Mouse (Mus musculus): ENCODE data around the gene Lyst.
A peak's percentile ranks its signal among the peaks of the same experiment; 100 is the strongest.
"Not testable (repeated sequence)": the region's sequence is repeated elsewhere in the genome, so short reads cannot be mapped to it uniquely, and the experiment has no call there.

Lyst gene

DNA sequence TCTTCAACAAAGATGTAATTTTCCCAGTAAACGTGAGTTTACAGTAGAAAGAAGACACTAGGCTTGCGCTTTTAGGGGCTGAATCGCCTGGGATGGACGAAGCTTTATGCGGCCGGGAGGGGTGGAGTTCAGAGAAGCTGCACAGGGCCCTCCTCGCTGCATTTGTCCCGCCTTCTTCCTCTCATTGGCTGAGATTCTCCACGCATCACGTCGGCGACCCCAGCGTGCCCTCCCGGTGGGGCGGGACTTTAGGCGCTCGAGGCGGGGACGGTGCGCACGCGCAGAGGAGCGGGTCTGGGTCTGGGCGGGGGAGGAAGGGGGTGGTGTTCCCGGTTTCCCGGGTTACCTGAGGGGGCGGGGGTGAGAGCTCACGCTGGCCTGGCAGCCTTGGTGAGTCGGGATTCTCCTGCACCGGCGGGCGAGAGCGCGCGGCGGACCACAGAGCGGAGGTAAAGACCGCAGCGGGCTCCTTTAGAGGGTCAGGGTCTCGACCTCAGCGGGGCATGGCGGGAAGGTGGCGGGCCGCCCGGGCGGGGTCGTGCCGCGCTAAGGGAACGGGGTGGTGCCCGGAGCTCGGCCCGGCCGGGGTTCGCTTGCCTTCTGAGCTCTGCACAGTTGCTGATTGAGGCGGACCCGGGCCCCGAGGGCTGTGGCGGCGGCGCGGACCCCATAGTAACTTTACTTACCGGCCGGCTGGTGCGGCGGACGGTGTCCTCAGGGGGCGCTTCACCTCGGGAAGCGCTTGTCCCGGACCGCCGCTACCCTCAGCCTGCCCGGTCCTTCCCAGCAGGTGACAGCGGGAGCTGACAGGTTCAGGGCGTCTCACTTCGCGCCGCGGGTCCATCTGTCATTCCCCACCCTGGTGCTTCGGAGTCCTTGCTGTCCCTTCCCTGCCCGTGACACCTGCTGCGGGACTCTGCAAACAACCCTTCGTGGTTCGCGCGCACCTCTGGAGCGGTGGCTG lies at the start of gene Lyst:
Gene Lyst (plus strand): TSS at position 350 of the 964 bp plus-strand sequence.
- peak; percentile 100 for DNase-seq

DNA sequence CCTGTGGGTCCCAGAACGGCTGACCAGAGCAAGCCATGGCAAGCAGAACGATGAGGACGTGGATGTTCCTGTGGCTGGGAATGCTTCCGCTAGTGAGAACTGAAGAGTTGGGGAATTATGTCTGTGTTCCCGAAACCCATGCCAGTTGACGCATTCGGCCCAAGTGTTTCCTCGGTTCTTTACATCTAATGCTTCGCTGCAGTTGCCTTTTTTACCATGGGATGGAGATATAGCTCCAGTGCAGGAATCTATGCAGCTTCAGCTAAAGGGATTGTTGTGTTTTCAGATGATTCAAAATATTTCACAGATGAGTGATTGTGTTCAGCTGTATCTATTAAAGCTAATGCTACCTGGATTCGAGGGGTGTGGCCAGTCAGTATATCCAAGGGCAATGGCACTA lies 47.1 kb upstream of the Lyst start:
- DNase-seq: not testable (repeated sequence)

DNA sequence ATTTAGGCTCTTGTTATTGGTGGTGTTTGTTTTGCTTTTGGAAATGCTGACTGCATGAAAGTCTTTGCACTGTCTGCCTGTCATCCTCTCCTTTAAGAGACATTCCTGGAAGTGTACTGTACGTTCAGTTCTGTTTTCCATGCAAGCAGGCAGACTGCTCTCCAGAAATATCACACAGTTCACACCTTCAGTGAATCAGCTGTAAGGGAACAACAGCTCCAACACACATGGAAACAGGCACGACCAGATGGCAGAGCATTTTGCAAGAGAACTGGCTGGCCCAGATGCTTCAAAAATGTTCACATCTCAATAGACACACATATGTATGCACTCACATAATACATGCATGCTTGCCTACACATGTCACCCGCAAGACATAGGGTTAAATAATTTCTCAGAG lies 43.4 kb upstream of the Lyst start:
- no peak for DNase-seq

DNA sequence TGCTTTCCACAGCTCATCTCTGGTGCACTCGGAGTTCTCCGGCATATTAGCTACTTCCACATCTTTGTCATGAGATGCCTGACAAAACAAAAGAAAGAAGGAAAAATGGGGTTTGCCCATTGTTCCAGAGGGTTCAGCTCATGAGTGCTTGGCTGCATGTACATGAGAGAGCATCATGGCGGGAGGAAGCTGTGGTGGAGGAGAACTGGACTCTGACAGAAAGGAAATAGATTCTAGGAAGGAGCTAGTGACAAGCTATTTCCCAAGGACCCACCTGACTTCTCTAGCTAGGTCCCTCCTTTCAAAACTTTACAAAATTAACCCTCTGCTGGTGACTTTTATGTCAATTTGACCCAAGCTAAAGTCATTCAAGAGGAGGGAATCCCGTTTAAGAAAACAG lies 42.3 kb upstream of the Lyst start:
- DNase-seq: no peak

DNA sequence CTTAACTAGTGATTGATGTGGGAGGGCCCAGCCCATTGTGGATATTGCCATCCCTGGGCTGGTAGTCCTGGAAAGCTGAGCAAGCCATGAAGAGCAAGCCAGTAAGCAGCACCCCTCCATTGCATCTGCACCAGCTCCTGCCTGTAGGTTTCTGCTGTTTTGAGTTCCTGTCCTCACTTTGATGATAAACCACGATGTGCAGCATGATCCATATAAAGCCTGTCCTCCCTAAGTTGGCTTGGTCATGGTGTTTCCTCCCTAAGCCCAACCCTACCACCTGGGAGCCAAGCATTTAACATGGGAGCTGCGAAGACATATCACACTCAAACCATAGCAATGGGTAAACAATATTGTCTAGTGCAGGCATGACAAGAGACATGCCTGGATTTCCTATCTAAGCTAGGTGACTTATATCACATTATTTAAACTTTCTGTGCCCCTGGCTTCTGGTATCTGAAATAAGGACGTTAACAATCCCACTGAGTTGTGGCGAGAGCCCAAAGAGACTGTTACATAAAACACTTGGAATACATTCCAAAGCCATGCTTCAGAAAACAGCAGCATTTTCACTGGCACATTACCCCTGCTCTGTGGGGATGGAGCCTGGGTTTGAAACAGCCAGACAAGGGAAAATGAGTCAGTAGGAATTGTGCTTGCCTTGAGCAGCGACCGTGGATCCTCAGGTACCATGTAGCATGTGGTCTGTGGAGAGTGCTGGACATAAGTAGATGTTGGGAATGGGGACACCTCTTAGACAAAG lies 41.6 kb upstream of the Lyst start:
- DNase-seq: no peak

DNA sequence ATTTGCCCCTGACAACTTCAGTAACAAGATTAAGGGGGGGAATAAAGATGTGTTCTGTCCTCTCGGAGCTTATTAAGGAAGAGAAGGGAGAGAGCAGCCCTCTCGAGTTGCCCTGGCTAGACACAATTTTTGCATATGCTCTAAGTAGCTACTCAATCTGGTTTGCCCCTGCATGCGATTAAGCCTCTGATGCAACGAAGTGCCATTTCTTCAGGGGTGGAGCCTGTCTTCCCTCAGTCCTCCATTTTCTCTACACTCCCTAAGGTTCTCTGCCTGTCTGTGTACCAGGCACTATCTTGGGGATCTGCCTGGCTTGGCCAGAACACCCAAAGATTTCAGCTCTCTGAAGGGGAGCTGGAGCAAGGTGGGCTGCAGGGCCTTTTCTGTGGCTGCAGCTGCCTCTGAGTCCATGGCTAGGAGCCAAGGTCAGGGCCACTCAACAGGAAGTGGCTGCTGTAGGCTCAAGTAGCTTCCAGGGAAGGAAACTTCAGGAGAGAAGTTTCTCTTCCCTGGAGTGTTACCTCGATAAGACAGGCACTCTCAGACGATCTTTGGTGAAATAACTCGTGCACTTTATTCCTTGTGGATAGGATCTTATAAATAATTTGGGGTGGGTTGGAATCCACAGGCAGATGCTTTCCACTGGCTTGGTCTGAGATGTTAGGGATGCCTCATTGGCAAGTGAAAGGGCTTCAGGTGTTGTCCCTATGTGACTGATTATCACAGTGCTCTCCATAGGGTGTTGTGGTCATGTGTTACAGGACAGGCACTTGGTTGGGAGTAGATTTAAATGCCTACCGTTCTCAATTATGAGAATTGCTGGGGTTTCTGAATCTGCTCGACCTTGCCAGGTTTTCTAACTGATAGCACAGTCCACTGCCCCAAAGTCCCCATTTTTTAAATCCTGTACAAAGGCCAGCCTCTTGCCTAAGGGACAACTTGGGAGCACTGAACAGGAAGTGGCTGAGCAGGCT lies 40.2 kb upstream of the Lyst start:
- no peak for DNase-seq

DNA sequence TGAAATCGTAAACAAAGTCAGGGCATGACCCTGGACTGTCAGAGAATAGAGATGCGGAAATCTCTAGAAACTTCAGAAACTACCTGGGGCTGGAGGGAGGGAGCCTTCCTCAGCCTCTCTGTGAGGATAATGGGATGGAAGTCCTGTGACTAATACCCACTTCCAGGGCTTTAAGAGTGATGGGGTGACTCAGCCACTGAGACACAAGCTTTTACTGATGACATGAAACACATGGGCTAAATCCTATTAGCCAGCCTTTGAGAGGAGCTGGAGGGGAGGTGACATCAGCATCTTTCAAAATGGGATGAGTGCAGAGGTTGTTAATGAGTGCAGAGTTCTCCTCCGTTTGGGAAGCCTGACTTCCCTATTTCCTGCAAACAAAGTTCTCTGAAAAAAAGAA lies 38.2 kb upstream of the Lyst start:
- DNase-seq: no peak

DNA sequence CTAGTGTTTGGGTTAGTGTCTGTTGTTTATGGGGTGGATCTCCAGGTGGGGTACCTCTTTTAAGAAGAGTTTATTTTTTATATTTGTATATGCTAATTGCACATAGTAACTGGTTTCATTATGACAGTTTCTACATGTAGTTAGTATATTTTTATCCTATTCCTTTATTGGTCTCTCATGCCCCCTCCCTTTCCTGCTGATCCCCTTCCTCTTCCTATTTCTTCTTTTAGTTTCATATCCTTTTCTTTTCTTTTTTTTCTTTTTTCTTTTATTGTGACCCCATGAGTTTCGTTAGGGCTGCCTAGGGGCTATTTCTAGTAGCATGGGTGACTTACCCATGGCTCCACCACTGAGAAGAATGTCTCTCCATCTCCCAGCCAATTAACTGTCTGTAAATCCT lies 36.5 kb upstream of the Lyst start:
- no peak for DNase-seq

DNA sequence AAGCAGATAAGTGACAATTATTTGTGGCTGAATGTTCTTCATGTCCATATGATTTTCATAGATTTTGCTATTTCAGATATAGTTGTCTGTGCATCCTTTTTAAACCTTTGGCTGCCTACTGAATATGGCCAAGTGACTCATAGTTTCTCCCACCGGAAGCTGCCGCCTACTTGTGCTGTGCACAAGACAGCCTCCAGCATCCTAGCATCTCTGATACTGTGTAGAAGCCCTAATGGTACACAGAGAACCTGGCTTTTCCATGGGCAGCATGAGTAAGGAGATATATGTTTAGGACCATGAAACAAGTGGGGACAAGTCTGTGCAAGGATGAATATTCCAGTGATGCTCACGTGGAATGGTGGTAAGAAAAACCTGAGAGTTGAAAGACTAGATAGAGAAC lies 35.0 kb upstream of the Lyst start:
- no peak for DNase-seq

DNA sequence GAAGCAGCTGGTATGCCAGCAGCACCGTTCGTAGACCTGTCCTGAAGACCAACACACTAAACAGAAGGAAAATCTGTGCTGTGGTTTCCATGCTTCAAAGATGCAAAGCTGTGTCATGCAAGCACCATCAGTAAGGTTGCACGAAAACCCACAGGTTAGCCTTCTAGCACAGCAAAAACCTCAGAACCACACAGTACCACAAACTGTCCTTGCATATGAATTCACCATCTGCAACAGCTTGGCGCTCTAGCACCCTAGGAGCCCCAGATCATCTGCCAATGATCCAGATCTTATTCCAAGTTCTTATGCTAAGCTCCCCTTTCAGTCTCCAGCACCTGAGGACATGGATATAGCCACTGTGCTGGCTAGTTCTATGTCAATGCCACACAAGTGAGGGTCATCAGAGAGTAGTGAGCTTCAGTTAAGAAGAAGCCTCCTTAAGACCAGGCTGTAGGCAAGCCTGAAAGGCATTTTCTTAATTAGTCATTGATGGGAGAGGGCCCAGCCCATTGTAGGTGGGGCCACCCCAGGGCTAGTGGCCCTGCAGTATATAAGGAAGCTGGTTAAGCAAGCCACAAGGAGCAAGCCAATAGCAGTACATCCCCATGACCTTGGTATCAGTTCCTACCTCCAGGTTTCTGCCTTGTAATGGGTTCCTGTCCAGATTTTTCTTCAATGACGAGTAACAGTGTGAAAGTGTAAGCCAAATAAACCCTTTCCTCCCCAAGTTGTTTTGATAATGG lies 33.0 kb upstream of the Lyst start:
- DNase-seq: peak; percentile 40 to 67

DNA sequence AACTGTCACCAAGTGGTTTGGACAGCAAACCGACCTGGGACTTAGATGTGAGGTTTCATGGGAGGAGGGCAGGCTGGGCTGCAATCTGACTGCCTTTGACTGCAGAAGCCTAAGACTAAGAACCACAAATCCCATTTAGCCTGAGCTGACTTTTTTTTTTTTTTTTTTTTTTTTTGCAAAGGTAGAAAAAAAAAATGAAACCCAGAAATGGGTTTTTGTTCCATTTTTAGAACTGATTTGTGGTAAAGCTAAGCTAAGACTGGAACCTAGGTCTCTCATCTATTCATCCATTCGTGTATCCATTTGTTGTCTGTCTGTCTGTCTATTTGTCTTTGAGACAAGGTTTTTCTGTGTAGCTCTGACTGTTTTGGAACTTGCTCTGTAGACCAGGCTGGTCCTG lies 31.9 kb upstream of the Lyst start:
- no peak for DNase-seq

DNA sequence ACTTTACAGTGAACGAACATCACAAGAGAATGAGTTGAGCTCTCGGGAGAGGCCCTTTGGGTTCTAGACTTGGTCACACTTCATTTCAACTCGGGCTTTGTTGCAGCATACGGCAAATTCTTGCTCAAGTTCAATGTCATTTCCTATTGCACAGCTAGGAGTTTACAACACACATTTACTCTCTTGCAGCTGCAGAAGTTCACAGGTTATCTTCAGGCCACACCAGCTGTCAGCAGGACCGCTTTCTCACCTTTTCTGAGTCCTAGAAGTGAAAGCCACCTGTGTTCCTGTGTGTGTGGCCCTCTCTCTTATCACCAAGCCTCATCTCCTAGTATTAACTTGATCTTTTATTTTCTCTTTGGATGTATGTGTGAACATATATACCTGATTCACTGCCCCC lies 31.3 kb upstream of the Lyst start:
- DNase-seq: no peak

DNA sequence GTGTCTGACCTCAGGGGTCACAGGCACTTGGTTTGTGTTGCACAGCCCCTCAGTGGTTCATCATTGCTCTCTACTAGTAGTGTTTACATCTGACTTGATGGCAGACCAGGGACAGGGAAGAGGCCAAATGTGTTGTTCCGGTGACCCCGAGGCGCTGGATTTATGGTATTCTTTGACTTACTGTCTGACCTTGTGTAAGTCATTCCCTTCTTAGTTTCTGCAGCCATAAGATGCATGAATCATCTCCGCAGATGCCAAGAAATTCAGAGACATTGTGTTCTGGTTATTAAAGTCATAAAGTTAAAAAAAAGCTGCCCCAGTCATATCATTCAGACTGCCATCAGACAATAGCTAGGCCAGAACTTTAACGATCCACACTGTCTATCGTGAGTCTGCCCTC lies 27.6 kb upstream of the Lyst start:
- no peak for DNase-seq

DNA sequence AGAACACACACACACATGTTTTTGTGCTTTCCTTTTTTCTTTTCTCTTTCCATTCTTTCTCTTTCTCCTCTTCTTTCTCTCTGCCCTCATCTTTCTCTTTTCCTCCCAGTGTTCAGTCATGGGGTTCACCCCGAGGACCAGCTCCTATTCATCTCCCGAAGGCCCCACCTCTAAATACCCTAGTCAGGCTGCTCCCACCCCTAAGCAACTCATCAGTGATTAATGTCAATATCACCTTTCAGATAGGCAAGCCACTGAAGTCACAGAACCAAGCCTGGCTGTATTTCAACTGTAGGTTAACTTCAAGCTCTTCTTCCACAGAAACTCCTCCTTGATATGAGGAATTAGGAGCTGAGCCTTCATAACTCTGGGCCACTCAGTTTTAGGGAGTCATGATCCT lies 26.1 kb upstream of the Lyst start:
- no peak for DNase-seq

DNA sequence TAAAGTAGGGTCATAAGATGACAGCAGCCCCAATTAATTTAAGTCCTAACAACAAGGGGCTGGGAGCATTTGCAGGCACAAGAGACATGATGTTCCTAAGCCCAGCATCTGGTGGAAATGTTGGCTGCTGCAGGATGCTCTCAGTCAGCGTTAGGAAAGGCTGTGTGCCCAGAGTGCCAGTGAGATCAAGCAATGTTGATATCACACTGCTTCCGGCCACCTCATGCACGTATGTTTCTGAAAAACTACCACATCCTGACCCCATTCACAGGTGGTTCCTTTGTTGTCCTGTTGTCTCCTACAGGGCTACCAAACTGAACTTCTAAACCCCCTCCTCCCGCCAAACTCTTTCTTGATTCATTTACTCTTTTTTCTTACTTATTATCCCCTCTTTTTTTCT lies 25.7 kb upstream of the Lyst start:
- DNase-seq: no peak

DNA sequence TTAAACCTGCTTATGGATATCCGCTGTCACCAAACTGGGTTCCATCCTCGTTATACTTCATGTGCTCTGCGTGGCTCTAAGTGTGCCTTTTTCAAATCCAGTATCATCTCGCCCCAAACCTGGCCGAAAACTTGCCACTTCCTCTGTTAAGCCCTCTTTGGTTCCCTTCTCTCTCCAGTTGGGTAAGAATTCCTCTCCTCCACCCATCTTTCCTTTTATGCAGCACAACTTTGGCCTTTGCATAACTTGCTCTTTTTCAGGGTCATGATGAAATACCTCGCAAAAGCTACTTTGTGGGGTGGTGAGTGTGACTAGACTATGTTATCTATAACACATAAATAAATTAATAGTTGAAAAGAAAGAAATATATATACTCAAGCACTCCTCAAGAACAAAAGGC lies 22.6 kb upstream of the Lyst start:
- no peak for DNase-seq

DNA sequence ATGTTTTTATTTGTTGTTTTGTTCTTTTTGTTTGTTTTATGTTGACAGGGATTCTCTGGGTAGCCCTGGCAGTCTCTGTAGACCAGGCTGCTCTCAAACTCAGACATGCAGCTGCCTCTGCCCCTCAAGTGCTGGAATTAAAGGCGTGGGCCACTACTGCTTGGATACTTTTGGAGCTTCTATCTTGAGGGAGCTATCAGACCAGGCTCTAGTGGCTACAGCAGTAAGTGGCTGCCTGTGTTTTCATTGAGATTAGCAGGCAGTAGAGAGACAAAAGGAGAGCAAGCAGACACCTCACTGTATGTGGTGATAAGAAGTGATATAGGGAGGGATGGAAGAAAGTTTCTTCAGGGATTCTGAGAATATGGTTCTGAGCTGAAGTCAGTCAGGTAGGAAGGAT lies 21.4 kb upstream of the Lyst start:
- no peak for DNase-seq

DNA sequence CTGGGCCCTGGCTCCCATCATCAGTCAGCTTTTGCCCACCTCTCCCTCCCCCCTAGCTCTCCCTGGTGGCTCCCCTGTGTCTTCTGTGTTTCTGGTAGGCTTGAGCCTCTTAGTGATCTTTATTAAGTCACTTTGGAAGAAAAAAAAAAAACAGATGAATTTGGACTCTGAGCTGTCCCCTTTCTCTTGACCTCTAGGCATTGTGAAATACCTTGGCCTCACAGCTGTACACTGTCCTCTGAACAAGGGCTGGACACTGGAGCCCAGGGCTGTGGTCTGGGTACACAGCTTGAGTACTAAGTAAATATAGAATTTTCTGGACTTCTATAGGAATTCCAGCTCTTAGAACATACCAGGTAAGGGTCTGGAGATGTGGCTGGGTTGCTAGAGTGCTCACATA lies 20.6 kb upstream of the Lyst start:
- DNase-seq: no peak

DNA sequence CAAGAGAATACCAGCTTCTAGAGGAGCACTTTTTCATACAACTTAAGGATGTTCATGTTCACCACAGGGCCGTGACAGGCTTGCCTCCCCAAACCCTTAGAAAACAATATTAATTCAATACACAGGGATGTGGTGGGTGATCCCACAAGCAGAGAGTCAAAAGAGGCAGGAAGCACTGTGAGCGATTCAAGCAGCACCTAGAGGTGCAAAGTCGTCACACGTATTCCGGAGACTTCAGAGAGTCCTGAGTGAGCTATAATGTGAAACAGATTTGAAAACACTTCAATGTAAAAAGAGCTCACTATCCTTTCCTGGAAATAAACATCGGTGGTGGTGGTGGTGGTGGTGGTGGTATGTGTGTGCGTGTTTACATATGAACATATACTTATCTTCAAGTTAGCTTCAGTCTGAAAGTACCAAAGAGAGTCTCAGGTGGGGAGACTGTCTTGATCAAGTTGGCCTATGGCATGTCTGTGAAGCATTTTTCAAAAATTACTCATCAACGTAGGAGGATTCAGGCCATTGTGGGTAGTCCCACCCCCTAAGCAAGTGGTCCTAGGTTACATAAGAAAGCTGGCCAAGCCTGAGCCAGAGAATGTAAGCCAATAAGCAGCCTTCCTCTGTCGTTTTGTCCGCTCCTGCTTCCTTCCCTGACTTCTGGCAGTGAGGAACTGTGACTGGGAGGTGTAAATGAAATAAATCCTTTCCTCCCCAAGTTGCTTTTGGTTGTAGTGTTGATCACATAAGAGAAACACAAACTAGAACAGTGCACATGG lies 17.9 kb upstream of the Lyst start:
- DNase-seq: no peak

DNA sequence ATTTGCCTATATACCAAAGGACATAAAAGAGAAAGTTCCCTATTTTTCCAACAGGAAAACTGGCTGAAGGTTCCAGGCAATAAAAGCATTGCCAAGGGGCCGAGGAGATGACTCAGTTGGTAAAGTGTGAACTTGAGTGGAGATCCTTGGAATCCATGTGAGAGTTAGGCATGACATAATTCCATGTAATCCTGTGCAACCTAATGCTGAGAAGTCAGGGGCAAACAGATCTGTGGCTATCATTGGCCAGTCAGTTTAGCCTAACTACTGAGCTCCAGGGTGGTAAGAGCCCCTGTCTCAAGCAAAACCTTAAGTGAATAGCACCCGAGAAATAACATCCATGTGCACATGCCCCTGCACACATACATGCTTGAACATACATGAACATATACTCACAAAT lies 17.3 kb upstream of the Lyst start:
- DNase-seq: peak in 1 of 2 experiments; percentile 20

DNA sequence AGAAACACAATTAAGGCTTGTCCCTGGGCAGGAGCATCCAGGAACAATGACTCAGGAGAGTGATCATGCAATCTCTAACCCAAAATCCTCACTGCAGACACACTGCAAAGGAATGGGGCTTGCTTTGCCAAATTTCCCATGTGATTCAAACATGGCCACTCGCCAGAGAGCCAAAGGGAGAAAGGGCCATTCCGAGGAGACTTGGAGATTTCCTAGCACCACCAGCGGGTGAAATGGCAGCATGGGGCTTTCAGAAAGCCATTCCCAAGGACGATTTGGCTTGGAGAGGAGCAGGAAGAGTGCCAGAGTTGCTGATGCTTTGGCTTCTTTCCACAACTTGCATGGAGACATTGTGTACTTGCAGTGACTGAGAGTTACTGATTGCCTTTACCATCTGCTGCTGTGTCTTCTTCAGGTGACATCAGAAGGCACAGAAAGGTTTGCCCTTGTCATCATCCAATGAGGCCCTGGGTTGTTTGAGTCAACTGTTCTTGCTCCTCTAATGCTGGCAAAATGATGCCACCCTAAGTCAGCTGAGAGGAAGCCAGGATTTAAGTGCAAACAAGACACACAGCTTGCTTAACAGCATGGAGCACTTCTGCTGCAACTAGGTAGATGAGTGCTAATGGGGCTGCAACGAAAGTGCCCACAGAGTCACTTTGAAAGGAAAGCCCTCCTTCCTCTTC lies 16.5 kb upstream of the Lyst start:
- peak; percentile 95 to 96 for DNase-seq

All from cerebellum, postnatal 14 days (tissue).